Mouse (Mus musculus): ENCODE data around the gene Atp2c2.

Gene Atp2c2

DNA sequence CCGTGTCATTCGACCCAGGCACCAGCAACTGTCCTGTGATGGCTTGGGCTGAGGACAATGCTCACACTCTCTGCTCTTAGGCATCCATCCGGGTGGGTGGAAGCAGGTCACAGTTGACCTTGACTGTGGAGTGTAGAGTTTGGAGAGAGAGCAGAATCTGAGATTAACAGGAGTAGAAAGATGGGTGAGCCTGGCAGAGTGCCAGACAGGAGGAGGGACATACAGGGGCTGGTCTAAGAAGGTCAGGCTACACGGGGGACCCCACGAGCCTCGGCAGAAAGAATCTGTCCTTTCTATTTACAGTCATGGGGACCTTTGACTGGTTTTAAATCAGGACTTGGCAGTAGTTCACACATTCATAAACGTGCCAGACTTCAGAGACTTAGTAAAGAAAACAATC lies 3.2 kb downstream of the Atp2c2 start:
- DNase-seq (ENCODE audit: low spot score) = no peak

DNA sequence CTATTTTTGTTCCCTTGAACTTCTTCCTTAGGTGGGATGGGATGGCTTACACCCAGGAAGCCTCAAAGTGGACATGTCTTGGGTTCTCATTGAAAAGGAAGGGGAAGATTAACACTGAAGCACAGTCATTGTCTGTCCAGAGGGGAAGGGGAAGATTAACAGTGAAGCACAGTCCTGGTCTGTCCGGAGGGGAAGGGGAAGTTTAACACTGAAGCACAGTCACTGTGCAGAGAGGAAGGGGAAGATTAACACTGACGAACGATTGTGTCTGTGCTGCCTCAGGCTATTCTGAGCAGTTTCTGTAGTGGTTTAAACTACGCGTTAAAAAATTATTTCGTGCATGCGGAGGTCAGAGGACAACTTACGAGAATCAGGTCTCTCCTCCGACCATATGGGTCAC lies 7.3 kb downstream of the Atp2c2 start:
- DNase-seq (ENCODE audit: low spot score) = no peak

DNA sequence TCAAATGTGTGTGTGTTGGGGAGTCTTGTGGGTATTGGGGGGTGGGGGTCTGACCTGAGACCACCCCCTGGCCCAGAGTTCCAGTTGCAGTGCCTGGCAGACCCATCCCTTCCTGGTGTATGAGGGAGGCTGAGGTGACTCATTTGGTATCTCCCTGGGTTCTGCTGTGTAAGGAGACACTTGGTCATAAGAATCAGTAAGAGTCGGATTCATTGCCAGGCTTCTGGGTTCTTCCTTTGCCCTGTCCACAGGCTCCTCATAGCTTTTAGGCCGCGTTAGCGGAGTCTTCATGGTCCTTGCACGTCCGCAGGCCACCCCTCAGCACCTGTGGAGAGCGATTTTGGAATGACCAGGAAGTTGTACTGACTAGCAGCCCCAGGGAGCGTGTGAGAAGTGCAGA lies 8.7 kb downstream of the Atp2c2 start:
- no peak for DNase-seq (ENCODE audit: low spot score)

DNA sequence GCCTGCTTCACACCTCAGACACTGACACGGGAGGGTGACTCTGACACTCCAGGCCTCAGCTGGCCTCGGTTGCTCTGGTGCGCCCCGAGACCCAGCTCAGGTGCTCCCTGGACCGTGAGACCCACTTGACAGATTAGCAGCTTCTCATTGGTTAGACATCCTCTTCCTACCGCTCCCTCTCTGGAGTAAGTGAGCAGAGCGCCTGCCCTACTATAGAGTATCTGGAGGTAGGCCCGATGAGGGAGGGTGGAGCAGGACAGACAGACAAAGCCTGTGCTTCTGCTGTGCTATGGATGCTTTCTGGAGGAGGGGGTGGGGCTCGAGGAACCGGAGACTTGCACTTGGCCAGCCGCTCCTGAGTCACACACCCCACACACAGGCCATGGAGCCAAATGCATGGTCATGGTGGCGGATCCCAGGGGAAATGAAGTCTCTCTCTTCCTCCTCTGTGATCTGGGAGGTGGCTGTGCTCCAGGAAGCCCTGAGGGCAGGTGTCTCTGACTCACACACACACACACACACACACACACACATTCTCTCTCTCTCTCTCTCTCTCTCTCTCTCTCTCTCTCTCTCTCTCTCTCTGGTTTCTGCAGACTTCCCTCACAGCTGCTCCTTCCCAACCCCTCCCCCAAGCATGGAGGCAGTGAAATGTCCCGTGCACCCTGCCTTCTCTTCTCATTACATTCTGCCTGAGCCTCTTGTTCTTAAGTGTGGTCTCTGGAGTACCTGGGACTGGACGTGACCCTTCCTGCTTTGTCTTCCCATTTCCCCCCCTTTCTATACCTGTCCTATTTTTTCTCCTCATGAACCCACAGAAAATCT lies 9.3 kb downstream of the Atp2c2 start:
- peak; percentile 46 for DNase-seq (ENCODE audit: low spot score)

DNA sequence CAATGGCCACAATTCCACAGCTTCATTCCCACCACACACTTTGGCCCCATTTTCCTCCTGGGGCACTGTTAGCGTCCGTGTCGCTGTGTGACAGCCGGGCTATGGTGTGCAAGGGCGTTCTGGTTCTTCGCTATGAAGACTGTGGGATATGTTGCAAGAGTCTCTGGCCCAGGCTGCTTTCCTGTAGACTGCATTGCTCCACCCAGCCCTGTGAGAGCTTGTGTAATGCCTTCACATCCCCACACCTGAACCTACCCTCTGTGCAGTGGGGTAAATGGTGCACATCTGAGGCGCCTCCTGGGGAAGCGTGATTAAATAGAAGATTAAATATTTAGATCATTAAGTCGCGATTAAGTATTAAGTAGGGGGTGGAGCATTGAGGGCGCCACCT lies 9.9 kb downstream of the Atp2c2 start:
- DNase-seq (ENCODE audit: low spot score) = peak; percentile 16

DNA sequence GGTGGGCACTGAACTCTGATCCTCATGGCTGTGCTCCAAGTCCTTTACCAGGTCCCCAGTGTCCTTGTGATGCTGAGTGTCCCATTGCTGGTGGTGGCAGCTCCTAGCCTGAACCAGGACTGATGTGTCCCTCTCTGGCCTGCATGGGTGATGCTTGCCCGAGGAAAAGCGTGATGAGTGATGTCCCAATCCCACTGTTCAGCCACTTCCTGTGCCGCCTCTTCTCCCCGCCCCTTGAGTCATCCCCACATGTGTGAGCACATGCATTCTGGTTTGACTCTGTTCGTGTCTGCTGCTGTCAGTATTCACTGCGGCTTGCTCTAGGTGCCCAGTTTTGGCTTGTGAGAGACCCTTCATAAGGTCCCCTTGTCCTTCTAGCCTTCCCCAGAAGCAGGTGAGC lies 12.4 kb downstream of the Atp2c2 start:
- DNase-seq (ENCODE audit: low spot score) = peak; percentile 13

DNA sequence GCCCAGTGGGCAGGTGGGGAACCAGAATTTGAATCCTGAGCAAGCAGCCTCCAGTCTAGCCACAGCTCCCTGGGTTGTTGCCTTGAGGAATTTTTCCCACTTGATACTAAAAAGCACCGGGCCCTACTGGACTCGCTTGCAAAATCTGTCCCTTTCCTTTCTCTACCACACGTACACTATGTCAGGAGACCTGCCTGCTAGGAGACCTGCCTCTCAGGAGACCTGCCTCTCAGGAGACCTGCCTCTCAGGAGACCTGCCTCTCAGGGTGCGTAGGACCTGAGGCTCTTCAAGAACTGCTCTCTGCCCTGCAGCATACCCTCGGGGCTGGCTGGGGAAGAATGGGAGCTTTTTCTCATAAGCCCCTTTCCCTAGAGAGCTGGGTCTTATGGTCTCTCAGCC lies 13.6 kb downstream of the Atp2c2 start:
- DNase-seq (ENCODE audit: low spot score) = no peak

DNA sequence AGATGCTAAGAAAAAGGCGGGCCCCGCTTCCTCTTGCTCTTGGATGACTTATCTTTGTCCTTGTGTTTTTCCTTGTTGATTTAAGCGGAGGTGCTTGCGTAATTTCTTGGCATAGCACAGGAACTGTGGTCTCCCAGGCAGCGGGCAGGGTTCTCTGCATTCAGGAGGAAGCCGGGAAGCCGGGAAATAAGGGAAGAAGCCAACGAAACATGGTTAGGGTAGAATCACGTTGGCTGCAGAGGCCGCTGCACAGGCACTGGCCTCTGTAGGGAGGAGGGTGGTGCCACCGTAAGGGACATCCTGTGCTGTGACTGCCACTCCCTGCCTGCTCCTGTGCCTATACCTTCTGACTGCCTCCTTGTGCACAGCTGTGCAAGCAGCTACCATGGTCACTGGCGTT lies 15.4 kb downstream of the Atp2c2 start:
- DNase-seq (ENCODE audit: low spot score) = peak; percentile 17

- no peak for DNase-seq (ENCODE audit: low spot score)
These were observed 17.0 kb downstream of the Atp2c2 start for GRCm38 (mm10) chr8:119716730-119717299.

DNA sequence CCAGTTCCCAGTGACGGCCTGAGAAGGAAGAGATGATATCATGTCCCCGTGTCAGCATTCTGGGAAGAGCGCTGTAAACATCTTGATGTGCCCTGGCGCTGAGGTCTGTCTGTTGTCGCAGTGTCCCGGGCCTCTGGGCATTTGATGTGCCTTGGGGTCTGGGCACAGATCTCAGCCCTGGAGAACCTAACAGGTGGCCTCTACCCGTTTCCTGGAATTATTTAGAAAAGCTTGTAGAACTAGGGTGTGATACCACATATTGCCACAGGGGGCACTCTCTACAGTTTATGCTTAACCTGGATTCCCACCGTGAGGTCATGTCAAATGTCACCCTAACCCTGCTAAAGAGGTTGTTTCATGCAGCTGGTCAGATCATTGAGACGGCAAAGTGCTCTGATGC lies 18.0 kb downstream of the Atp2c2 start:
- DNase-seq (ENCODE audit: low spot score) = no peak

- no peak for DNase-seq (ENCODE audit: low spot score)
These were observed 19.2 kb downstream of the Atp2c2 start for GRCm38 (mm10) chr8:119719011-119719501.

DNA sequence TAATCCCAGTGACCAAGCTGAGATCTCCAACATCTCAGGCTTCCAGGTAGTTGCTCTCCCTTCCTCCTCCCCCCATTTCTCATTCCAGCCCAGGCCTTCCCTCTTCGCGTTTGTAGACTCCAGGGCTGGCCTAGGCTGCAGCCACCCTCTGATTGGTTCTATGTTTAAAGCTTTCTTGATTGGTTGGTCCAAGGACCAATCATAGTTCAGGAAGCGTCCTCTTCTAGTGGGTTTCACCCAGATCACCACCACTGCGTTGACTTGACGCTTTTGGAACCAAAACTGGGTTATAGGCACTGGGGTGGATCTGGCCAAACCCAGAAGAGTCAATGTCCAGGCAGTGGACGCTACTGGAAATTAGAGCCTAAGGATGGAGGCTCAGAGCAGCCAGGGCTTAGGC lies 22.5 kb downstream of the Atp2c2 start:
- DNase-seq (ENCODE audit: low spot score) = no peak

GRCm38 (mm10) chr8:119723676-119724075 lies 23.9 kb downstream of the Atp2c2 start:
- DNase-seq (ENCODE audit: low spot score) = no peak

DNA sequence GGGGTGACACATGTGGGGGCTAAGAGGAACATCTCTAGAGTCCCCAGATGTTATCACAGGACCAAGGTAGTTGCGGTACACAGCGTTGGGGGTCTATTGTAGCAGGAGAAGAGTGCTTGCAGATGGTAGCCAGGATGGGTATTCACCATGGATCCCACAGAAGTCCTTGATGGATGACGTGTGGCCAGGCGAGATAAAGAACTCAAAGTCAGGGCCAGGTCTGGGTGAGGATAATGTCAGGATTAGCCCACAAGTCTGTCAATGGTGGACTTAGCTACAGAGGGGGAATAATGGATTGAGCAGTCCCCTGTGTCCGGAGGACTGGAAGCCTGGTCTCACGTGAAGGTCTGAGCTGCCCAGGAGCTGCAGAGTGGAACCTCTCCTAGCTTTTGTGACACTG lies 24.8 kb downstream of the Atp2c2 start:
- no peak for DNase-seq (ENCODE audit: low spot score)

DNA sequence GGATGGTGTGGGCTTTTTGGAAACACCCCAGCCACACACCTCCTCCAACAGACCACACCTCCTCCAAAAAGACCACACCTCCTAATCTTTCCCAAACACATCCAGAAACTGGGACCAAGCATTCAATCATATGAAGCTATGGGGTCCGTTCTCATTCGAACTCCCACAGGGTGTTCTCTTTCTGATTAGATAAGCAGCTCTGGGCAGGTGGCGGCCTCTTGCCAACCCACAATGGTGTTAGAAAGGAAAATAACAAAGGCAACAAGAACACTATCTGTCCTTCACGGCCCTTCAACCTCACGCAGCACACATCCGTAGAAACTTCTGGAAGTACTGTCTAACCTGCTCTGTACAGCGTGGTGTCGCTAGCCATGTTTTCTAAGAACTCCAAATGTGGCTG lies 27.3 kb downstream of the Atp2c2 start:
- DNase-seq (ENCODE audit: low spot score) = no peak

DNA sequence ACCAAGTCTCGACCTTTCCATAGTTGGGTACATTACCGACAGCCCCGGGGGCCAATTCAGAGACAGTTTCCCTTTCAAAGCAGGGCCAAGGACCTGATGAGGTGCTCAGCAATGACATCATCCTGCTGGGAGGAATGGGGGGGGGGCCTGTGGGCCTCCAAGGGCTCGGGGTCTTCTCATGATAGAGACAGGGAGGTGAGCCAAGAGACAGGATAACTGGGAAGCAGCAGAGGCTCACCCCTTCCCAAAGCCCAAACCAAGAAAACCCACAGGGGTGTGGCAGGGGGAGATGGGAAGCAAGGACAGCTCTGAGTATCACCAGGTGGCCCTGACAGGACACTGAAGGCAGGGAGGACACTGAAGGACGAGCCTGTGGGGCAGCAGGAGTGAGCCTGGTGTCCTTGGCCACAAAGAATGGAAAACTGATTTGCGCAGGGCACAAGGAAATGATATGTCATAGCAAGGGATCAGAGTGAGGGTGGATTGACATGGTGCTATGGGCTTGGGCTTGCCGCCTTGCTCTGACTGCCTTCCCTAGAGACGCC lies 28.6 kb downstream of the Atp2c2 start:
- DNase-seq (ENCODE audit: low spot score) = no peak

DNA sequence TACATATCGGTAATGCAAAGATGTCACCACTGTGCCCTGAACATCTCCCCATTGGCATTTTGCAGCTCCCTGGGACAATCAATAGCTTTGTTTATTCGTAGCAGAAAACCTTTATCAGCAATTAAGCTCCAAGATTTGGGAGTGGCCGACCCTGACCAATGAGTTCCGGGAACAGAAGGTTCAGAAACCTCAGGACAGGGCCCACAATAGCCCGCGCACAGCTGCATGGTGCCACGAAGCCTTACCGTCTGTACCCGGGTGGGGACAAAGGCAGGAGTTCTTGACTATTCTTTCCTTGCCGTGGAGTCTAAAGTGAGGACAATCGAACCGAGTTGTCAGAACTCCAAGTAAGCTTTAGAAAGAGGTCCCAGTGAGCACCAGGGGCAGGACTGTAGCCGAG lies 32.3 kb downstream of the Atp2c2 start:
- no peak for DNase-seq (ENCODE audit: low spot score)

- no peak for DNase-seq (ENCODE audit: low spot score)
These were observed 36.6 kb downstream of the Atp2c2 start for GRCm38 (mm10) chr8:119736348-119736917.

DNA sequence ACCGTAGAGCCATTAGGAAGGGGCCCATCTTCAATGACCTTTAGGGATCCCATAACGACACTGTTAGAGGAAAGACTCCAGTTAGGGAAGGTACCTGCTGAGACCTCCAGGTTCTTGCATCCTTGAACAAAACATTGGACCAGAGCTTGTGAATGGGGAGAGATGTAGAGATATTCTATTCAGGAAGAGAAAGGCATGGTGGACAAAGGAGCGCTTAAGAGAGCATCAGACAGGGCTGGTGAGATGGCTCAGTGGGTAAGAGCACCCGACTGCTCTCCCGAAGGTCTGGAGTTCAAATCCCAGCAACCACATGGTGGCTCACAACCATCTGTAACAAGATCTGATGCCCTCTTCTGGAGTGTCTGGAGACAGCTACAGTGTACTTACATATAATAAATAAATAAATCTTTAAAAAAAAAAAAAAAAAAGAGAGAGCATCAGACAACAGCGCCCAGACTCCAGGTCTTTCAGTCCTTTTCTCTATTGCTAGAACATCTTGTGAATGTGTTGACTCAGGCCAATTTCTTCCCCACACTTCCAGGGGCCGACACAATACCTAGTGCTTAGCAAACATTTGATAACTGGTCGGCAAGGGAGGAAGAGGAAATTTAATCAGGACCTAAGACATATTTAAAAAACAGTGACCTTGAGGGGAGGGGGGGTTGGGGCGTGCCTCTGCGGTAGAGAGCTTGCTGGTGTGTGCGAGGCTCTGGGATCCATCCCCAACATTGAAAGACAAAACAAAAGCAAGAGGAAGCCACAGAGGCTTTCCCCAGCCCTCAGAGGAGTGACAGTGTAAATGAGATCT lies 37.5 kb downstream of the Atp2c2 start:
- DNase-seq (ENCODE audit: low spot score) = no peak

DNA sequence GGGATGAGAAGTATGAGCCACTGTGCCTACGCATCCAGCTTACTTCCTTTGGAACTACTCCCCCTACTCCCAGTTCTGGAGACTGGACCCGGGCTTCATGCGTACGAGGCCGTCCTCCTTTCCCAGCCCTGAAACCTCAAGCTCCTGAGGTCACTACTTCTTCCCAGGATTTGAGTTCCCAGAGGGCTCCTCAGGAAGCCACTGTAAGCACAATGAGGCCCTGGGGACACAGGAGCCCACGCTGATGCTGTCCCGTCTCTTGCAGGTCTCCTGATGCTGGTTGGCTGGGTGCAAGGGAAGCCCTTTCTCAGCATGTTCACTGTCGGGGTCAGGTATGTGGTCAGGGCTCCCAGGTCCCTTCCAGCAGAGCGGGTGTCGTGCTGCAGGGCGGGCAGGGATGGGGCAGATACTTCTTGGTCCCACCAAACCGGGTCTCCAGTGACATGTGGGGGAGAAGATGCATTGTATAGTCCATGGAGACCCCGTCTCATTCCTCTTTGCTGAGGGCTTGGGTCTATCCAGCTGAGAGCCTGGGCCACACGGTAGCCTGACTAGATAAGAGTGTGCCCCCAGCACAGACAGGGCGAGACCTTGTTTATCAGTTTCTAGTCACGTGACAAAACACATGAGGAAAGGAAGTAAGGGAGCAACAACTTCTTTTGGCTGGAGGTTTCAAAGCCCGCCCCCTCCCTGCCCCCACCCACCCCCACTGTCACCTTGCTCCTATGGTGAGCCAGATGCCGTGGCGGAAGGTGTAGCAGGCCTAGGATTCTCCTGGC lies 38.5 kb downstream of the Atp2c2 start:
- DNase-seq (ENCODE audit: low spot score) = no peak

DNA sequence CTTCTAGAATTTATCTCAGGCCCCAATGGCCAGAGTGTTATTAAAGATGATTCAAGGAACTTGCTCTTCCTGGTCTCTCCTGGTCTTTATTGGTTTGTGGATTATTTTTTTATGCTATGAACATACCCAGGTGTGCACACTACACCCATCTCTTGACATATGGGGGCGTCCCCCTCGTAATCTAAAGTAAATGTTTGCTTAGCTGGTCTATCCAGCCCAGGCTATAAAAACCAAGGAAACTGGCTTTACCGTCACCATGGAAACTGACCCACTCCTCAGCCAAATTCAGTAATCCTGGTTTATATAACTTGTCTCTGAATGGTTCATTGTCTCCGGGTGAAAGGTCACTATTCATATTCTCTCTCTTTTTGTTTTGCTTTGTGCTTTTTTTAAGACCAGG lies 40.8 kb downstream of the Atp2c2 start:
- no peak for DNase-seq (ENCODE audit: low spot score)

DNA sequence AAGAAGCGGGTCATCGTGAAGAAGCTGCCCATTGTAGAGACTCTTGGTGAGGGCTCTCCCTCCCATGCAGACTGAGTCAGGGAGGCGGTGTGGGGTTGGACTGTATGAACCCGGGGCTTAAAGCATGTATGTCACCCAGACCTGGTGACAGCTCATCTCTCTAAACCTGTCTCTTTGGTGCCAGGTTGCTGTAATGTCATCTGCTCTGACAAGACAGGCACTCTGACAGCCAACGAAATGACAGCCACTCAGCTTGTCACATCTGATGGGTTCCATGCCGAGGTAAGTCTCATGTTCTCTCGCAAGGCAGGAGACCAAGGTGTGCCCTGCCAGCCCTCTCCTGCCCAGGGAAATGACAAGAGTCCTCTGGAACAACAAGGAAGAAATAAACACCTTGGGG lies 42.6 kb downstream of the Atp2c2 start:
- DNase-seq (ENCODE audit: low spot score) = no peak

All from adipocyte (in vitro differentiated cells).